Mouse (Mus musculus): Measurements from ENCODE around the gene Tox2. TPM values are rescaled to one million over a fixed set of nuclear protein-coding genes. Genes with fewer than 3 reads are reported as not detected.

Gene Tox2
- polyA plus RNA-seq (2016; fragmentation: Nextera tagmentation; extraction: Ambion mirVana): 26.6 and 37.1 TPM in 2 replicates

DNA sequence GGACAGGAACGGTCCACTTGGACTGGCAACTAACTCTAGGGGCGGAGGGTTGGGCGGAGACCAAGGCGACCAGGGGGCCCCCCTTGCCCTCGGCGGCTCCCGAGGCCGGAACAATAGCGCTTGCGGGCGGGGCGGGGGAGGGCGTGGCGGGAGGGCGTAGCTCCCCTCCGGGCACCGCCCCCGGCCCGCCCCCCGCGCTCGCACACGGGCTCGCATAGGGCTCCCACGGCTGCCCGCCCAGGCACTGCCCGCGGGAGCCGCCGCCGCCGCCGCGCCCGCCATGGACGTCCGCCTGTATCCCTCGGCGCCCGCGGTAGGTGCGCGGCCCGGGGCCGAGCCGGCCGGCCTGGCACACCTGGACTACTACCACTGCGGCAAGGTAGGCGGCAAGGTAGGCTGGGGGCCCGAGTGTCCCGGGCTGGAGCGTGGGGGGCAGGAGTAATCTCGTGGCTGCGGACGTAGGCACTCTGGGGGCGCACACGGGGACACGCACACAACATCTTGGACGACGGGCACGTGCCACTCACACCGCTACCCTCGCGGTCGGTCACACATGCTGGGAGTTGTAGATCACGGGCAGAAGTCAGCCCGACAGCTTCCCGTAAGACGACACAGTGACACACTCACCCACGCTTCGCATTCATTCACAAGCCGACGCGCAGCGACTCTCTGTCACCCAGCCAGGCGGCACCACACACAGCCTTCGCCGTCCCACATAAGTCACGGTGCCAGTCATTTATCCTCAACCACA is at the start of gene Tox2:
Gene Tox2, plus strand, starts transcription at position 242 of the 751 bp plus-strand sequence.
- H3K36me3 ChIP-seq (replicated peaks): peaks cover 4% of the 10 kb centered on the region; the same call in 1 of the 2 replicates
- H3K4me3 ChIP-seq: peak within 1 kb of the TSS; percentile 74
- peaks cover 9% of the 10 kb centered on the region; the same call in 1 of the 2 replicates for H3K9me3 ChIP-seq
- H3K4me1 ChIP-seq: peaks cover 57% of the 10 kb centered on the region
- H3K27ac ChIP-seq: peak within 1 kb of the TSS; percentile 91
- peaks cover 53% of the 10 kb centered on the region for H3K27me3 ChIP-seq (ENCODE audit: poor library complexity, severe bottlenecking)
- WGBS: under 1% methylated on average over 76 of the region's 79 CpGs
- DNase-seq (ENCODE audit: extremely low spot score, low spot score): peak; percentile 81

DNA sequence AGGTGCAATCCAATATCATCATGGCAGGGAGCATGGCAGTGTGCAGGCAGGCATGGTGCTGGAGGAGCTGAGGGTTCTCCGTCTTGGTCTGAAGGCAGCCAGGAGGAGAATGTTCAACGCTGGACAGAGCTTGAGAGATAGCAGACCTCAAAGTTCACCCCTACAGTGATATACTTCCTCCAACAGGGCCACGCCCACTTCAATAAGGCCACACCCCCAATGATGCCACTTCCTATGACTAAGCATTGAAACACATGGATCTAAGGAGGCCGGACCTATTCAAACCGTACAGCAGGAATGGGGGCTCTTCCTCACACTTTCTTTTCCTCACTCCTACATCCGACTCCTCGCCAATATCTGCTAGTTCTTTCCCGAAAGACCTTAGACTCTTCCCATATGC is 48.3 kb upstream of the Tox2 start:
- H3K36me3 ChIP-seq (replicated peaks): no peaks in the 10 kb centered on the region
- no peak overlapping the region for H3K4me3 ChIP-seq
- H3K4me1 ChIP-seq: peaks cover 19% of the 10 kb centered on the region
- 90% methylated on average over 8 of the region's 8 CpGs for WGBS
- H3K9me3 ChIP-seq: peaks cover 4% of the 10 kb centered on the region; the same call in 1 of the 2 replicates
- no peak overlapping the region for H3K27ac ChIP-seq
- DNase-seq (ENCODE audit: extremely low spot score, low spot score): no peak
- peaks cover 6% of the 10 kb centered on the region; the same call in 1 of the 2 replicates for H3K27me3 ChIP-seq (ENCODE audit: poor library complexity, severe bottlenecking)

DNA sequence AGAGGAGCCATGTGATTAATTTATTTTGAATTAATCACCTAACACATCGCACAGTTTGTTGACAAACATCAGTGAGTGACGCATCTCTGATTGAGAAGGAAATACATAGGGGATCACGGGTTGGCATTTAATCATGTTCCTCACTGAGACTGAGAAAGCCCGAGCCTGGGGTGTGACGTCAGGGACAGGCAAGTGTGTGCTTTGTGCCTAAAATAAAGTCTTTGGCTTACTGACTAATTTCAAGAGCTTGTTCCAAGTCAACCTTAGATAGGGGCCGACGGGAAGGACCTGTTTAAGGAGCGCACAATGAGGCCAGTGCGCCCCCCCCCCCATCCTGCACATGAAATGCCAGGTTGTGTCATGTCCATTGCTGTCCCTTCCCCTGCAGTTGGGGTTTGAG is 43.9 kb upstream of the Tox2 start:
- Histone ChIP-seq H3K27me3 (ENCODE audit: poor library complexity, severe bottlenecking) (no peaks in the 10 kb centered on the region), H3K27ac (no peak overlapping the region), H3K36me3 (replicated peaks) (no peaks in the 10 kb centered on the region), H3K4me1 (no peaks in the 10 kb centered on the region), H3K9me3 (peaks cover 16% of the 10 kb centered on the region; the same call in 1 of the 2 replicates), H3K4me3 (no peak overlapping the region)
- 95% methylated on average over 9 of the region's 9 CpGs for WGBS
- DNase-seq (ENCODE audit: extremely low spot score, low spot score): no peak

DNA sequence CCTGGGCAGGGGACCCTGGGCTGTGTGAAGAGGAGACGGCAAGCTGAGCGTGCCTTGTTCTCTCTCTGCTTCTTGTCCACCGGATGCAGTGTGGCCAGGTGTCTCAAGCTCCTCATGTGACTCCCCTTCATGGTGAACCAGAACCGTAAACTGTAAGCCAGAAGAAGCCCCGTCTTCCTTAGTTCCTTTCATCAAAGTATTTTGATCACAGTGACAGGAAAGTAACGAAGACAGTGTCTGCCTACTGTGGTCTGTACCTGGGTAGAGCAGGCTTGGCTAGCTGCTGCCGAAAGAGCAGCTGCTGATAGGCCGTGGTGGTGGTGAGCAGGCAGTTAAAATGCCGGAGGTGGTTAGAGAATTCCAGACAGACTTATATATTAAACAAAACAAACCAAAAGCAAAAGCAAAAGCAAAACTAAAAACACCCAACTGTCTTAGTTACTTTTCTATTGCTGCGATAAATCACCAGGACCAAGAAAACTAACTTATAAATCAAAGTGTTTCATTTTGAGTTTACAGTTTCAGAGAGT is 38.4 kb upstream of the Tox2 start:
- no peak overlapping the region for H3K27ac ChIP-seq
- no peaks in the 10 kb centered on the region for H3K36me3 ChIP-seq (replicated peaks)
- no peak for DNase-seq (ENCODE audit: extremely low spot score, low spot score)
- peaks cover 22% of the 10 kb centered on the region for H3K4me1 ChIP-seq
- no peaks in the 10 kb centered on the region for H3K27me3 ChIP-seq (ENCODE audit: poor library complexity, severe bottlenecking)
- H3K9me3 ChIP-seq: peaks cover 11% of the 10 kb centered on the region; the same call in 1 of the 2 replicates
- H3K4me3 ChIP-seq: no peak overlapping the region
- WGBS: 91% methylated on average over 10 of the region's 10 CpGs

DNA sequence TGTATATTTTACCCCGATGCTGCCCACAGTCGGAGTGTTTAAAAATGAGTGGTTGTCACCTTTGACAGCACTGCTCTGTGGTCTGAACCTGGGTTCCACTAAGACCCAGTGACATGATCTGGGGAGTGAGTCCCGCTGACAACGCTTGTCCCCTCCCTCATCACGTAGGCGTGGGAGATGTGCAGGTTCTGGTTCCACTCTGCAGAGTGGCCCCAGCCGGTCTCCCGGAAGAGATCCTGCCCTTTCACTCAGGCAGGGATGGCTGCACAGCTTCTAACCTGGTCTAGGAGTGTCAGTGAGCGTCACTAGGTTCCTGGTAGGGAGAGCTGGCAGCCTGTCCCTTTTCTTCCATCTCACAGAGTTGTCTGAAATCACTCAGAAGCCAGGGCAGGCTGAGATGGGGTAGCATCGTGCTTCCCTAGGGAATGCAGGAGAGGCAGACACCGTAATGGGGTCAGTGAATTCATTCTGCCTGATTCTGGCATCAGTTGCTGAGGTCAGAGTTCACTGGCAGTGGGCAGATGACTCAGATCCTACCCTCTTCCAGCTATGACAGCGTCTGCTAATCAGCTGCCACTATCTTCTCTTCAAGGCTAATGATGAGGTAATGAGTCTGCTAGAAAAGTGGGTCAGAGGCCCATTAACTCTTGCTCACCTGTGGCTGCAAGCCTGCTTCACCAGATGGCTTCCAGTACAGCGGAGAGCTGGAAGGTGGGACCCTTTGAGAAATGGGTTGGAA is 36.7 kb upstream of the Tox2 start:
- Histone ChIP-seq H3K4me3 (no peak overlapping the region), H3K27ac (0 out of 2 replicates have a peak overlapping the region, but pooled peaks have one; percentile 9), H3K27me3 (ENCODE audit: poor library complexity, severe bottlenecking) (no peaks in the 10 kb centered on the region), H3K4me1 (peaks cover 24% of the 10 kb centered on the region), H3K9me3 (peaks cover 8% of the 10 kb centered on the region; the same call in 1 of the 2 replicates), H3K36me3 (replicated peaks) (no peaks in the 10 kb centered on the region)
- 67% methylated on average over 13 of the region's 13 CpGs for WGBS
- DNase-seq (ENCODE audit: extremely low spot score, low spot score): no peak

DNA sequence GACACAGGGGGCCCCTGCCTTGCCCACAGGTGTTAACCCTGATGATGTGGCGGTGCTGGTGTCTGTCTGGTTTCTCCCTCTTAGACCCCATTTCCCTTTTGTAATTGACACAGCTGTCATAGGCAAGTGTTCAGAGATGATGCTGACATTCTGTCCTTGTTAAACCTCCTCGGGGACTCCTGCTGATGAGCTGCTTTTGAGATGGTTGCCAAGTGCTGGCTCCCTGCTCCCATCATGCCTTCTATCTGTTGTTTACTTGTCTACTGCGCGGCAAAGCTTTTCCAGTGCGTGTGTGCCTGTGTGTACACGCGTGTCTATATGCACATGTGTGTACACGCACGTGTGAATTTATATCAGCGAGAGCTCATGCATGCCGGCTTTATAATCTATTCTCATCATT is 31.0 kb upstream of the Tox2 start:
- Histone ChIP-seq H3K27ac (0 out of 2 replicates have a peak overlapping the region, but pooled peaks have one; percentile 1), H3K27me3 (ENCODE audit: poor library complexity, severe bottlenecking) (no peaks in the 10 kb centered on the region), H3K9me3 (no peaks in the 10 kb centered on the region), H3K4me3 (no peak overlapping the region), H3K36me3 (replicated peaks) (no peaks in the 10 kb centered on the region), H3K4me1 (peaks cover 13% of the 10 kb centered on the region)
- DNase-seq (ENCODE audit: extremely low spot score, low spot score): no peak
- WGBS: 92% methylated on average over 11 of the region's 11 CpGs

DNA sequence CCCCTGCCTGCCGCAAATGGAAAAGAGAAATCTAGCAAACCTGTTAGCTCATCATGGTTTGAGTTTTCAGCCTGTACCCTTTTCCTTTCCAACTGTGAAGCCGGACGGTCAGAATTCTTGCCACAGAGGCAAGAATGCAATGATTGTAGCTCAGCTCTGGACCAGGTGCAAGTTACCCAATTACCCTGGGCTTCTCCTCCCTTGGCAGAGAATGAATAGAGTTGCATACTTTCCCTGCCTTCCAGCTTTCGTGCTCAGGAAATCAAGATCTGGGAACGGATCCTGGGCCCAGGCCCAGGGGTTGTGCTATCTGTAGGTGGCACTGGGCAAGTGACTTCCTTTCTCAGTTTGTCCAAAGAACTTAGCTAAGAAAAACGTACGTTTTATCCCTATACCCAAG is 28.9 kb upstream of the Tox2 start:
- no peak for DNase-seq (ENCODE audit: extremely low spot score, low spot score)
- 81% methylated on average over 7 of the region's 7 CpGs for WGBS
- no peaks in the 10 kb centered on the region for H3K27me3 ChIP-seq (ENCODE audit: poor library complexity, severe bottlenecking)
- no peak overlapping the region for H3K4me3 ChIP-seq
- no peaks in the 10 kb centered on the region for H3K9me3 ChIP-seq
- H3K4me1 ChIP-seq: peaks cover 9% of the 10 kb centered on the region
- no peak overlapping the region for H3K27ac ChIP-seq
- H3K36me3 ChIP-seq (replicated peaks): no peaks in the 10 kb centered on the region

DNA sequence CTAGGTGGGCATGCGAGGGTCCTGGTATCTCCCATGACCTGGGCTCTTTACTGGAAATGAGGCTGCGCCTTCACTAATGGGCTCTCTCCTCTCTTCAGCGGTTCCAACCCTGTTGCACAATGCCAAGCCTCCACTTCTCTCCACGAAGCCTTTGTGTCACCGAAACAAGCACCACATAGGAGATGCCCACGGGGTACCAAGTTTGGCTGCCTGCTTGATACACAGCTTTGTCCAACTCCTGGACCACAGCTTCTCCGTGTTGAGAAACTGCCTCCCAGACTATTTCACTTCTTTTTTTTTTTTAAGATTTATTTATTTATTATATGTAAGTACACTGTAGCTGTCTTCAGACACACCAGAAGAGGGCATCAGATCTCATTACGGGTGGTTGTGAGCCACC is 27.1 kb upstream of the Tox2 start:
- Histone ChIP-seq H3K4me3 (no peak overlapping the region), H3K4me1 (0 out of 2 replicates have a peak, but pooled peaks cover 2% of the 10 kb centered on the region), H3K27ac (no peak overlapping the region), H3K9me3 (no peaks in the 10 kb centered on the region), H3K27me3 (ENCODE audit: poor library complexity, severe bottlenecking) (no peaks in the 10 kb centered on the region), H3K36me3 (replicated peaks) (no peaks in the 10 kb centered on the region)
- DNase-seq (ENCODE audit: extremely low spot score, low spot score): no peak
- WGBS: 91% methylated on average over 8 of the region's 8 CpGs

DNA sequence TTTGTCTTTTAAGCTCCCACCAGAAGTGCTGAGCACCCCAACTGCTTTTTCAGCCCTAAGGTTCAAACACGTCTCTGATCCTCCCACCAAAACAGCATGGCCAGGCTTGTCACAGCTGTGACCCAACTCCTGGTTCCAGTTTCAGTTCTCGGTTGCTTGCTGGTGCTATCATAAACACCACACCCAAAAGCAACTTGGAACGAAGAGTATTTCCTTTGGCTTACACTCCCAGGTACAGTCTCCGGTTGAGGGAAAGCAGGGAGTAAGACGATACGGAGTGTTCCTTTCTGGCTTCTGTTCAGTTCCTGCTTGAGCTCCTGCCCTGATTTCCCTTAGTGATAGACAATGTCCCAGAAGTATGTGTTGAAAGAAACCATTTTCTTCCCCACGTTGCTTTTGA is 26.4 kb upstream of the Tox2 start:
- no peak for DNase-seq (ENCODE audit: extremely low spot score, low spot score)
- no peaks in the 10 kb centered on the region for H3K36me3 ChIP-seq (replicated peaks)
- no peak overlapping the region for H3K4me3 ChIP-seq
- H3K9me3 ChIP-seq: no peaks in the 10 kb centered on the region
- H3K27ac ChIP-seq: no peak overlapping the region
- 0 out of 2 replicates have a peak, but pooled peaks cover 2% of the 10 kb centered on the region for H3K4me1 ChIP-seq
- WGBS: 87% methylated on average over 7 of the region's 7 CpGs
- H3K27me3 ChIP-seq (ENCODE audit: poor library complexity, severe bottlenecking): no peaks in the 10 kb centered on the region

DNA sequence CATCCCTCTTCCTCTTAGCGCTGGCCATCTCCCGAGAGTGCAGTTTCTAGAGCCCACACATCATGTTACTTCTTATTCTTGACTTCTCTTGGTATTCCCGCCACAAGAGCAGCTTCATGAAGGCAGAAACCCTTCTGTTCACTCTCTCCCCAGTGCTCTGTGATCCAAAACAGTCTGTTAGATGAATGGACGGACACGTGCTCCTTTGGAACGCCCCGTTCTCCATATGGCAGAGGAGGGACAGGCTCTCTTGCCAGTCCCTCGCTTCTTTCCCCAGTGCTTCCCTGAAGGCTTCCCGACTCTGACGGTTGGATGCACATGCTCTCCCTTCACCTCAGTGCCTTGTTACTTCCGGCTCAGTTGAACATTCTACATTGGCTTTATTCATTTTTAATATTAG is 15.4 kb upstream of the Tox2 start:
- Histone ChIP-seq H3K36me3 (replicated peaks) (no peaks in the 10 kb centered on the region), H3K9me3 (no peaks in the 10 kb centered on the region), H3K27me3 (ENCODE audit: poor library complexity, severe bottlenecking) (no peaks in the 10 kb centered on the region; the same call in 1 of the 2 replicates), H3K4me1 (peaks cover 54% of the 10 kb centered on the region), H3K4me3 (no peak overlapping the region), H3K27ac (peak overlapping the region; percentile 21)
- no peak for DNase-seq (ENCODE audit: extremely low spot score, low spot score)
- 76% methylated on average over 11 of the region's 11 CpGs for WGBS

DNA sequence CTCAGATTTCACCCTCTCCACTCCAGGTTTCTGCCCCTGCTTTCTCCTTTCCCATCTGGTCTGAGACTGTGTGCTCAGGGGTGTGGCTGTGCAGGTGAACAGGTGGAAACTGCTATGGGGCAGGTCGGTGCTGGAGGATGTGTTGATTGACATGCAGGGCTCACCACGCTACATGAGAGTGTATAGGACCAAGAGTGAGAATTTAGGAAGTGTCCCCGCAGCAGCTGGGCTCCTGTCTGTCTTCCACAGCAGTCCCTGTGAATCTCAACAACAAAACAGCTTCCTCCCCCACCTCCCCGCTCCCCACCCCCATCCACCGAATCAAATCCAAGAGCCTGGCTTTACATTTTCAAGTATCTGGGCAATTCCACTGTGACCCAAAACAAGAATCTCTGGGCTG is 13.3 kb upstream of the Tox2 start:
- Histone ChIP-seq H3K9me3 (no peaks in the 10 kb centered on the region), H3K27ac (peak overlapping the region; percentile 87), H3K36me3 (replicated peaks) (no peaks in the 10 kb centered on the region), H3K4me3 (peak overlapping the region; percentile 20; the same call in 1 of the 2 replicates), H3K27me3 (ENCODE audit: poor library complexity, severe bottlenecking) (peaks cover 4% of the 10 kb centered on the region), H3K4me1 (peaks cover 74% of the 10 kb centered on the region)
- DNase-seq (ENCODE audit: extremely low spot score, low spot score): no peak
- 7% methylated on average over 5 of the region's 5 CpGs for WGBS

DNA sequence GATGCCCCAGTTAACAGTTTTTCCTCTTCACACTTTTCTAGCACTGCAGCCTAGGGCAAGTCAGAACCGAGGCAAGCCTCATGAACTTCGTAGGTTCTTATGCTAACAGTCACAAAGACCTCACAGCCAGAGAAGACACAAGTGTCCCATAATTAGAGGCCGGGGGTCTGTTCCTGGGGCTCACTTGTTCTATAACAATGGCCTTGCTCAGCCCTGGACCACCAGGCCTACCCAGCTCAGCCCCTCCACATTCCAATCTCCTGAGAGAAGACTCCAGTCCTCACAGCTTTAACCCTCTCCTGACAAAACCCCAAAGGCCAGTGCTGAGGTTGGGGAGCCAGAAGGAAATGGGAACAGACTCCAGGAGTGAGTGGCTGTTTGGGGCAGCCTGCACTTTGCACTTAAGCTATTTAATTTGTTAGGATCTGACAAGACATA is 12.9 kb upstream of the Tox2 start:
- DNase-seq (ENCODE audit: extremely low spot score, low spot score): peak; percentile 76
- WGBS: under 1% methylated on average over 3 of the region's 3 CpGs
- Histone ChIP-seq H3K4me3 (peak overlapping the region; percentile 20; the same call in 1 of the 2 replicates), H3K27ac (peak overlapping the region; percentile 87), H3K4me1 (peaks cover 78% of the 10 kb centered on the region), H3K27me3 (ENCODE audit: poor library complexity, severe bottlenecking) (peaks cover 4% of the 10 kb centered on the region), H3K36me3 (replicated peaks) (no peaks in the 10 kb centered on the region), H3K9me3 (no peaks in the 10 kb centered on the region)

All from forebrain, embryonic 10.5 days (tissue).